Mouse (Mus musculus): ENCODE measurements at regions not wholly inside any gene's neighbourhood (a gene's known extent, or its start where the extent isn't known, plus 50 kb on each side); places are given as distances from the start of the nearest gene placed in this dataset.
A peak's percentile ranks its signal among the peaks of the same experiment; 100 is the strongest.

DNA sequence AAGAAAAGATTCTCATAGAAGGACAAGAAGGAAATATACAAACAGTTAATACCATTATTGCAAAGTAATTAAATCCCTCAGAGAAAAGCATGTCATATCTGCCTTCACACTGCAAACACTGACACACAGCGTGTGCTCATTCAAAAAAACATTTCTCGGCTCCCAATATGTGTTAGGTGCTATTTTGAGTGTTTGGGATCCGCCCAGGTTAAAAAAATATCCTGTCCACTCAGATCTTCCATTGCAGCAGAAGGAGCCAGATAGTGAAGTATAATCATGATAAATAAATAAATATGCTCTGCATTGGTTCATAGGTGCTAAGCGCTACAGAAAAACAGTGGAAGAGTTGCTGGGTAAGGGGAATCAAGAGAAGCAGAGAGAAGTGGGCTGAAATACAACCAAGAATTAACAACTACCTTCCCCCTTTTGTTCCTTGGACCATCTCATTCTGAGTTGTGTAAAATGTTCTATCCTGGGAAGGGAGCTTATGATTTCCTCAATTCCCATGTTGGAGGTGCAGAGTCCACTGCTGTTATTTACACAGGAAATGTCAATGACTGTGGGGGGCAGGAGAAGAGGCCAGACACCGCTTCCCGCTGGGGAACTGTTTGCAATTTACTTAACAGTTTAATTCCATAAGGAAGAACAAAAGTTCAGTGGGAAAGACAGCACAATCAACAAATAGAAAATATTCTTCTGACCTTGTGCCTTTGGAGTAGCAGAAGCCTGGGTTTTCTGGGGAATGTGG is 139.9 kb downstream of the Tle1 start:
- Histone ChIP-seq H3K4me2 (ENCODE audit: low read depth, low read length) (no peak overlapping the region), H3K4me3 (ENCODE audit: low read depth, low read length) (no peak overlapping the region), H3K4me1 (ENCODE audit: control insufficient read depth, insufficient read depth, low read length) (no peaks in the 10 kb centered on the region), H3K36me3 (ENCODE audit: control insufficient read depth, insufficient read depth, low read length) (no peaks in the 10 kb centered on the region), H3K27ac (replicated peaks; ENCODE audit: low read depth, low read length) (no peak overlapping the region), H3K27me3 (replicated peaks; ENCODE audit: control insufficient read depth, insufficient read depth, low read length) (no peaks in the 10 kb centered on the region), H3K9ac (ENCODE audit: low read depth, low read length) (no peak overlapping the region), H3K9me3 (ENCODE audit: control insufficient read depth, low read length) (no peaks in the 10 kb centered on the region)
- WGBS: 68% methylated on average over 6 of the region's 6 CpGs
- ATAC-seq (ENCODE audit: low read depth): no peak
- peak; percentile 26 for DNase-seq (ENCODE audit: low spot score)

- Histone ChIP-seq H3K4me2 (ENCODE audit: low read depth, low read length) (no peak overlapping the region), H3K9ac (ENCODE audit: low read depth, low read length) (no peak overlapping the region), H3K27me3 (replicated peaks; ENCODE audit: control insufficient read depth, insufficient read depth, low read length) (no peaks in the 10 kb centered on the region), H3K4me3 (ENCODE audit: low read depth, low read length) (no peak overlapping the region), H3K27ac (replicated peaks; ENCODE audit: low read depth, low read length) (no peak overlapping the region), H3K4me1 (ENCODE audit: control insufficient read depth, insufficient read depth, low read length) (no peaks in the 10 kb centered on the region), H3K9me3 (ENCODE audit: control insufficient read depth, low read length) (0 out of 2 replicates have a peak, but pooled peaks cover 2% of the 10 kb centered on the region), H3K36me3 (ENCODE audit: control insufficient read depth, insufficient read depth, low read length) (no peaks in the 10 kb centered on the region)
- WGBS: 26% methylated on average over 6 of the region's 6 CpGs
- ATAC-seq (ENCODE audit: low read depth) (peak; percentile 82), DNase-seq (ENCODE audit: low spot score) (peak; percentile 85)
Measured at GRCm38 (mm10) chr4:72049638-72050454, 150.9 kb downstream of the Tle1 start.

DNA sequence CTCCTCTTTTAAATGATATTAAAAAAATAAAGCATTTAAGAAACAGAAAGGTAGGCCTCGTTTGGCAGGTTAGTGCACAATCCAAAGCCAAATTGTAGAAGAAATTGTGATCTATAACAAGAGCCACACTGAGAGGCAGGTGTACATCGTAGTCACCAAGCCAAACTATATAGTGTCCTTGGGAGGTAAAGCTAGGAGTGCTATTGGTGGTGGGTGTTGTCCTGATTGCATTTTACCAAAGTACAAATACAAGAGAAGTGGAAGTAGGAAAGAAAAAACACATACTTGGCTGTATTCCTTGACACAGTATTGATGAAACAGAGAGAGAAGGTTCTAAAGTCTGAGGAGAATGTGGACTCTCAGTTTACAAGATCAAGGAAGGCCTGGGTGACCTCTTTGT is 178.6 kb downstream of the Tle1 start:
- Histone ChIP-seq H3K9me3 (ENCODE audit: control insufficient read depth, low read length) (no peaks in the 10 kb centered on the region), H3K4me2 (ENCODE audit: low read depth, low read length) (no peak overlapping the region), H3K4me3 (ENCODE audit: low read depth, low read length) (no peak overlapping the region), H3K36me3 (ENCODE audit: control insufficient read depth, insufficient read depth, low read length) (no peaks in the 10 kb centered on the region), H3K4me1 (ENCODE audit: control insufficient read depth, insufficient read depth, low read length) (no peaks in the 10 kb centered on the region), H3K9ac (ENCODE audit: low read depth, low read length) (no peak overlapping the region), H3K27ac (replicated peaks; ENCODE audit: low read depth, low read length) (no peak overlapping the region), H3K27me3 (replicated peaks; ENCODE audit: control insufficient read depth, insufficient read depth, low read length) (no peaks in the 10 kb centered on the region)
- ATAC-seq (ENCODE audit: low read depth) (no peak), DNase-seq (ENCODE audit: low spot score) (no peak)
- WGBS: 83% methylated on average over 2 of the region's 2 CpGs

DNA sequence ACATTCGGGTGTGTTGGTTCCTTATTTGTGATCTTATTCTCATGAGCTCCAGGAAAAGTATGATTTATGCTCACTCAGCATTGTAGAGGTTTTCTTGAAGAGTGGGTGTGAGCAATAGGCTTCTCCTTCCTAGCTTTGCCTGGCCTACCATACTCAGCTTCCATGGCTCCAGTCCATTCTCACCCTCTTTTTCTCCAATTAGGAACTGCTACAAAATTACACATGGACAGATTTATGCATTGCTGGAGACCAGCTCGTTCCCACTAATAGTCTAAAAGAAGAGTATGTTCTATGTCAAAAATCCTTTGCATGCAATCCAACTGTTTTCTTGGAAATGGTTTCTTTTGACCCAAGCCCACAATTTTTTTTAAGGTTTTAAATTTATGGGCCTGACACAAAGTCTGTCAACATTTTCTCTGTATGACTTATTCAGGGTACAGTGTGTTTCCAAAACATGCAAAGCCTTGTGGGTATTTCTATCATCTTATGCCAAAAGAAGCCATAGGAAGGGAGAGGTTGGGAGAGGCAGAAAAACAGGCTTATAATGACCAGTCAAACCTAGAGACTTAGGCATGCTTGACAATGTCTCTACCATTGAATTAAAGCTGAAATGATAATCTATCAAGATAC is 186.4 kb downstream of the Tle1 start:
- Histone ChIP-seq H3K27ac (replicated peaks; ENCODE audit: low read depth, low read length) (no peak overlapping the region), H3K36me3 (ENCODE audit: control insufficient read depth, insufficient read depth, low read length) (no peaks in the 10 kb centered on the region), H3K27me3 (replicated peaks; ENCODE audit: control insufficient read depth, insufficient read depth, low read length) (no peaks in the 10 kb centered on the region), H3K9ac (ENCODE audit: low read depth, low read length) (no peak overlapping the region), H3K4me2 (ENCODE audit: low read depth, low read length) (no peak overlapping the region), H3K4me3 (ENCODE audit: low read depth, low read length) (no peak overlapping the region), H3K4me1 (ENCODE audit: control insufficient read depth, insufficient read depth, low read length) (no peaks in the 10 kb centered on the region), H3K9me3 (ENCODE audit: control insufficient read depth, low read length) (peaks cover under 1% of the 10 kb centered on the region; the same call in 1 of the 2 replicates)
- 72% methylated on average over 2 of the region's 2 CpGs for WGBS
- no peak for DNase-seq (ENCODE audit: low spot score)
- ATAC-seq (ENCODE audit: low read depth): no peak

DNA sequence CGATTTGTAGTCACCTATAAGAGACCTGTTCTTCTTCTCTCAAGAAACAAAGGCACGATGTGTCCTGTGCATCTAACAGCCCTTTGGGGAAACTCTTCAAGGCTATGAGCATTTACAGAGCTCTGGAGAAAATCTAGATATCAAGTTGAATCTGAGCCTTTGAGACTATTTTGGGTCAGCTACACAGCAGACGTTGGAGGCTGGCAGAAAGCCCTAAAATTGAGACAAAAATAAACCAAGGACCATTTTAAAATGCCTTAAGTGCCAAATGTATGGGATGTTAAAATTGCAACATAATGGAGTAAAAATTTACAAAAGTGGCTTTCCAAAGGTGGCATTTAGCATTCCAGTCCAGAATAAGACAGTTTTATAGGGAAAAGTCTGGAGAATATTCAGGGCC is 187.1 kb downstream of the Tle1 start:
- no peaks in the 10 kb centered on the region for H3K36me3 ChIP-seq (ENCODE audit: control insufficient read depth, insufficient read depth, low read length)
- no peaks in the 10 kb centered on the region for H3K4me1 ChIP-seq (ENCODE audit: control insufficient read depth, insufficient read depth, low read length)
- 65% methylated on average over 3 of the region's 3 CpGs for WGBS
- H3K9me3 ChIP-seq (ENCODE audit: control insufficient read depth, low read length): peaks cover 6% of the 10 kb centered on the region; the same call in 1 of the 2 replicates
- no peak overlapping the region for H3K4me2 ChIP-seq (ENCODE audit: low read depth, low read length)
- H3K27ac ChIP-seq (replicated peaks; ENCODE audit: low read depth, low read length): no peak overlapping the region
- ATAC-seq (ENCODE audit: low read depth) (no peak), DNase-seq (ENCODE audit: low spot score) (no peak)
- H3K27me3 ChIP-seq (replicated peaks; ENCODE audit: control insufficient read depth, insufficient read depth, low read length): no peaks in the 10 kb centered on the region
- H3K9ac ChIP-seq (ENCODE audit: low read depth, low read length): no peak overlapping the region
- H3K4me3 ChIP-seq (ENCODE audit: low read depth, low read length): no peak overlapping the region

GRCm38 (mm10) chr4:72010316-72010715 is 190.4 kb downstream of the Tle1 start:
- peaks cover 9% of the 10 kb centered on the region; the same call in 1 of the 2 replicates for H3K9me3 ChIP-seq (ENCODE audit: control insufficient read depth, low read length)
- H3K4me3 ChIP-seq (ENCODE audit: low read depth, low read length): no peak overlapping the region
- no peak for DNase-seq (ENCODE audit: low spot score)
- no peaks in the 10 kb centered on the region for H3K4me1 ChIP-seq (ENCODE audit: control insufficient read depth, insufficient read depth, low read length)
- H3K4me2 ChIP-seq (ENCODE audit: low read depth, low read length): no peak overlapping the region
- 87% methylated on average over 4 of the region's 4 CpGs for WGBS
- no peak overlapping the region for H3K27ac ChIP-seq (replicated peaks; ENCODE audit: low read depth, low read length)
- no peaks in the 10 kb centered on the region for H3K36me3 ChIP-seq (ENCODE audit: control insufficient read depth, insufficient read depth, low read length)
- ATAC-seq (ENCODE audit: low read depth): no peak
- no peaks in the 10 kb centered on the region for H3K27me3 ChIP-seq (replicated peaks; ENCODE audit: control insufficient read depth, insufficient read depth, low read length)
- H3K9ac ChIP-seq (ENCODE audit: low read depth, low read length): no peak overlapping the region

DNA sequence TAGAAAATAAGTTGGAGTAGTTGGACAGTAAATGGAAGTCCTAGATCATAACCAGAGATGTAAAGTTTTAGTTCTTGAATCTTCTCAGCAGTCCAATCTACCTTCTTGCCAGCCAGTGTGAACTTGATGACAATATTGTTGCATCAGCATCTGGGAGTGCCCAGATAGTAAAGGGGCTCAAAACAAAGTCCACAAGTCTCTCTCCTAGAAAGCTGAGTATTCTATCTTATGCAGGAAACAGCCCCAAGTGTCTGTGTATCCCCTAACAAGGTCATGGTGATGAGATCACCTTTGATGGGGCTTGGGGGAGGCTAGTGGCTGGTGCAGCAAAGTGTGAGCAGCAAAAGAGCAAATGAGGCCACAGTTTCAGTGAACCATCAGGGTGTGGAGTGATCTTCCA is 194.8 kb downstream of the Tle1 start:
- H3K27me3 ChIP-seq (replicated peaks; ENCODE audit: control insufficient read depth, insufficient read depth, low read length): no peaks in the 10 kb centered on the region
- H3K4me2 ChIP-seq (ENCODE audit: low read depth, low read length): no peak overlapping the region
- H3K9ac ChIP-seq (ENCODE audit: low read depth, low read length): no peak overlapping the region
- ATAC-seq (ENCODE audit: low read depth) (no peak), DNase-seq (ENCODE audit: low spot score) (no peak)
- no peaks in the 10 kb centered on the region for H3K36me3 ChIP-seq (ENCODE audit: control insufficient read depth, insufficient read depth, low read length)
- no peaks in the 10 kb centered on the region for H3K4me1 ChIP-seq (ENCODE audit: control insufficient read depth, insufficient read depth, low read length)
- peaks cover 9% of the 10 kb centered on the region; the same call in 1 of the 2 replicates for H3K9me3 ChIP-seq (ENCODE audit: control insufficient read depth, low read length)
- H3K4me3 ChIP-seq (ENCODE audit: low read depth, low read length): no peak overlapping the region
- H3K27ac ChIP-seq (replicated peaks; ENCODE audit: low read depth, low read length): no peak overlapping the region

DNA sequence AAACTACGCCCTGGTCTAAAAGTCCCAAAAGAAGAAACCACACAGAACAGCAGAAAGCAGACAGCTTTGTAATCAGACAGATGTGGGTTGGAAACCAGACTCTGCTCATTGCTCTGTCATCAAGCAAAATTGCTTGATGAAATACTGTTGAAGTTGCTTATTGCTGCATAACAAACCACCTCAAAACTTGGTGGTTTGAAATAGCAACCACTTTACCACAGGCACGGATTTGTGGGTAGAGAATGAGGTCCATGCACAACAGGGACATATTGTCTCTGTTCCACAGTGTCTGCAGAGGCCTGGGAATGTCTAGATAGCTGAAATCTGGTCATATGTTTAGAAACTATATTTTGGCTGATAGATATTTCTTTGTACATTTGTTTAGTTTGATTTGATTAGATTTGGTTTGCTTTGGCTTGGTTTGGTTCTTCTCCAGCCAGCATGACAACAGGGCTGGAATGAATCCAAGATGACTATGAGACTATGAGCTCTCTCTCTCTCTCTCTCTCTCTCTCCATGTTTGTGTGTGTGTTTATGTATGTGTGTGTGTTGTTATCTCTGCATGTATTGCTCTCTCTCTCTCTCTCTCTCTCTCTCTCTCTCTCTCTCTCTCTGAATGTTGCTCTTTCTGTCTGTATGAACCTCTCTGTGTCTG is 199.4 kb downstream of the Tle1 start:
- DNase-seq (ENCODE audit: low spot score) (peak; percentile 79), ATAC-seq (ENCODE audit: low read depth) (peak; percentile 60; the same call in 1 of the 2 replicates)
- Histone ChIP-seq H3K4me1 (ENCODE audit: control insufficient read depth, insufficient read depth, low read length) (no peaks in the 10 kb centered on the region), H3K27ac (replicated peaks; ENCODE audit: low read depth, low read length) (no peak overlapping the region), H3K9ac (ENCODE audit: low read depth, low read length) (no peak overlapping the region), H3K4me2 (ENCODE audit: low read depth, low read length) (no peak overlapping the region), H3K4me3 (ENCODE audit: low read depth, low read length) (no peak overlapping the region), H3K36me3 (ENCODE audit: control insufficient read depth, insufficient read depth, low read length) (no peaks in the 10 kb centered on the region), H3K9me3 (ENCODE audit: control insufficient read depth, low read length) (no peaks in the 10 kb centered on the region), H3K27me3 (replicated peaks; ENCODE audit: control insufficient read depth, insufficient read depth, low read length) (no peaks in the 10 kb centered on the region)
- WGBS: 54% methylated on average over 2 of the region's 2 CpGs
